Mouse (Mus musculus) hindbrain, embryonic 13.5 days (tissue): Measurements from ENCODE around the gene Jagn1. TPM values are rescaled to one million over a fixed set of nuclear protein-coding genes. Genes with fewer than 3 reads are reported as not detected.
A peak's percentile ranks its signal among the peaks of the same experiment; 100 is the strongest.

Source experiments
- ATAC-seq: fragments of 200-750 bp; cut with Nextera tagmentation; 2 replicates; pipeline ENCODE4 v1.8.0; 2017; ENCODE audit warnings: moderate TSS enrichment; ENCODE audit not compliant: low FRiP score
- H3K27ac ChIP-seq: fragments of 300-500 bp; sonication (generic); 2 replicates; pipeline ENCODE4 v1.5.1; 2015; ENCODE audit warnings: inconsistent platforms, mild to moderate bottlenecking, moderate library complexity
- H3K27me3 ChIP-seq: fragments of 300-500 bp; sonication (generic); 2 replicates; pipeline ENCODE4 v1.6.1; 2015; ENCODE audit warnings: mild to moderate bottlenecking, inconsistent platforms
- H3K36me3 ChIP-seq: fragments of 300-500 bp; sonication (generic); 2 replicates; pipeline ENCODE4 v1.6.1; 2015; ENCODE audit warnings: mild to moderate bottlenecking, inconsistent platforms
- H3K4me1 ChIP-seq: fragments of 300-500 bp; sonication (generic); replicated peaks from 2 replicates; pipeline ENCODE4 v1.6.1; 2015; ENCODE audit warnings: inconsistent platforms
- H3K4me2 ChIP-seq: fragments of 300-500 bp; sonication (generic); 2 replicates; pipeline ENCODE4 v1.6.1; 2015; ENCODE audit warnings: inconsistent platforms, mild to moderate bottlenecking, moderate library complexity
- H3K4me3 ChIP-seq: fragments of 300-500 bp; sonication (generic); 2 replicates; pipeline ENCODE4 v1.5.1; 2015; ENCODE audit warnings: mild to moderate bottlenecking, inconsistent platforms
- H3K9ac ChIP-seq: fragments of 300-500 bp; sonication (generic); 2 replicates; pipeline ENCODE4 v1.6.1; 2015; ENCODE audit warnings: mild to moderate bottlenecking, inconsistent platforms
- H3K9me3 ChIP-seq: fragments of 300-500 bp; sonication (generic); 2 replicates; pipeline ENCODE4 v1.6.1; 2016; ENCODE audit warnings: inconsistent platforms
- WGBS: fragments of 180-500 bp; shearing (Covaris S2); methylation state at CpG from one replicate; pipeline ENCODE4 v1.1.7; 2015; 5-methylcytosine and 5-hydroxymethylcytosine counted together
- polyA plus RNA-seq: library from polyadenylated mRNA; unstranded; fragments of >200 nt; fragmentation: Nextera tagmentation; extraction: Ambion mirVana; gene quantifications from 2 replicates; pipeline ENCODE4 v1.2.1, GENCODE M21; 2015

Jagn1 gene
- polyA plus RNA-seq, 1 experiment from 2014 or later = 92.9 TPM

DNA sequence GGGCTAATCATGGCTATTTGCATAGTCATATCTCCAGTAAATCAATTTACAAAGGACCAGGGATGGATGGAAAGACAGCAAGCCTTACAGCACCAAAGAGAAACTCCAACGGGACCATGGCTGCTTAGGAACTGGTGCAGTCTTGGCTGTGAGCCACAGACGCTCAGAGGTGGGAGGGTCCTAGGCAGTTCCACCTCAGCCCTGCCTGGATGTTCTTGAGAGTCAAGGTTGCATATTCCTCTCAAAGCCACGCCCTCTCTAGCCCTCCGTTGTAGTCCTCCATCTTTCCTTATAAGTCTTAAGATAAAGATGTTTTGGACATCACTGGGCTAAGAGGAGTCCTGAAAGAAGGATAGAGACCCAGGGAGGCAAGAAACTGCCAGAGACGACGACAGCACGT lies 21.7 kb downstream of the Jagn1 start:
- ATAC-seq = no peak
- Histone ChIP-seq H3K27ac (no peak overlapping the region), H3K4me2 (no peak overlapping the region), H3K9me3 (no peaks in the 10 kb centered on the region), H3K9ac (no peak overlapping the region), H3K27me3 (peaks cover 25% of the 10 kb centered on the region), H3K4me3 (no peak overlapping the region), H3K36me3 (no peaks in the 10 kb centered on the region), H3K4me1 (peaks cover 3% of the 10 kb centered on the region)
- 69% methylated on average over 7 of the region's 7 CpGs for WGBS

DNA sequence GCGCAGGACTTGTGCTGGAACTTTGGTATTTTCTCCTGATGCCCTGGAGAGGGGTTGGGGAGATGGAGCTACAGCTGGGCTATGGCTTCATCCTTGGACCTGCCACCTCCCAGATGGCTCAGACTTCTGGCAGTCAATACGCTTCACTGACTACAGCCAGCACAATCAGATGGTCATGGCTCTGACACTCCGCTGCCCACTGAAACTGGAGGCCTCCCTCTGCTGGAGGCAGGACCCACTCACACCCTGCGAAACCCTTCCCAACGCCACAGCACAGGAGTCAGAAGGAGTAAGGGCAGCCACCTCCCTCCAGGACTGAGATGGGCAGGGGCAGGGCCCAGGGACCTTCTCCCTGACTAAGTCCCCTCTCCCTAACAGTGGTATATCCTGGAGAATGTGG lies 23.2 kb downstream of the Jagn1 start:
- Histone ChIP-seq H3K4me1 (peaks cover 13% of the 10 kb centered on the region), H3K9me3 (no peaks in the 10 kb centered on the region), H3K4me2 (no peak overlapping the region), H3K27me3 (peaks cover 40% of the 10 kb centered on the region), H3K9ac (peak overlapping the region; percentile 13; the same call in 1 of the 2 replicates), H3K27ac (no peak overlapping the region), H3K4me3 (no peak overlapping the region), H3K36me3 (no peaks in the 10 kb centered on the region)
- ATAC-seq = no peak
- 54% methylated on average over 5 of the region's 5 CpGs for WGBS

DNA sequence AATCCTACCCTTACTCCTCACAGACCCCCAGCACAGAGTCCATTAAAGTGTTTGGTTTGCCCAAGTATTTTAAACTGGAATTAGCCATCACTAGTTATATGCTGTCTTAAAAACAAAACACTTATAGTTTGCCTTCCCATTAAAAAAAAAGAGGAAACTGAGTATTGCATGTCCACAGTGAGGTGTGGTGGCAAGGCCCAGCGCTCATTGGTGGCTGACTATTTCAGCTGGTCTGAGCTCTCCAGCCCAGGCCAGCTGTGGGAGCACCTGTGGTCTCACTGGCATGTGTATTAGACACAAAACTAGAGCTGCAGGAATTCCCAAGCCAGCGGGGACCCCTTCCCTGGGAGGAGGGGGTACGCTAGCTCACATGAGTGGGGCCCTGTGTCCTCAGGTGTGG lies 26.1 kb downstream of the Jagn1 start:
- Histone ChIP-seq H3K27ac (no peak overlapping the region), H3K4me3 (no peak overlapping the region), H3K9me3 (no peaks in the 10 kb centered on the region), H3K27me3 (peaks cover 51% of the 10 kb centered on the region), H3K36me3 (no peaks in the 10 kb centered on the region), H3K4me1 (peaks cover 21% of the 10 kb centered on the region), H3K4me2 (no peak overlapping the region), H3K9ac (no peak overlapping the region)
- 0 out of 2 replicates have a peak, but pooled peaks have one; percentile 3 for ATAC-seq
- WGBS = 63% methylated on average over 3 of the region's 3 CpGs

DNA sequence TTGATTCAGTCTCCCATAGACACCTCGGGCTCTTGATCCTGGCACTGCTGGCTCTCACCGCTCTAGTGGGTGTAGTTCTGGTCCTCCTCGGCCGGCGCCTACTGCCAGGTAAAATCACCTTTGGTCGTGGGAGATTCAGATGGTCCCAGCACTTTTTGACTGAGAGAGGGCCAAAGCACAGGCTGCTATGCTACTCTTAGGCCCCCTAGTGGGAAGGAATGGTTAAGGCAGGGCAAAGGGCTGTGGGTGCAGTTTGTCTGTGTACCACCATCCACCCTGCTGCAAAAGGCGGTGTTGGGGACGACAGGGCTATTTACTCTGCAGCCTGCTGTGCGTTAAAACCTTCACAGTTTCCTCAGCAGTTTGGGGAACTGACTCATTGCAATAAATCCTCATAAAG lies 26.7 kb downstream of the Jagn1 start:
- peaks cover 51% of the 10 kb centered on the region for H3K27me3 ChIP-seq
- 8% methylated on average over 9 of the region's 9 CpGs for WGBS
- peak overlapping the region; percentile 63; the same call in 1 of the 2 replicates for H3K9ac ChIP-seq
- H3K4me1 ChIP-seq = peaks cover 21% of the 10 kb centered on the region
- peak; percentile 52 for ATAC-seq
- H3K9me3 ChIP-seq = no peaks in the 10 kb centered on the region
- H3K4me3 ChIP-seq = peak overlapping the region; percentile 39
- peak overlapping the region; percentile 65 for H3K4me2 ChIP-seq
- H3K27ac ChIP-seq = no peak overlapping the region
- H3K36me3 ChIP-seq = no peaks in the 10 kb centered on the region

DNA sequence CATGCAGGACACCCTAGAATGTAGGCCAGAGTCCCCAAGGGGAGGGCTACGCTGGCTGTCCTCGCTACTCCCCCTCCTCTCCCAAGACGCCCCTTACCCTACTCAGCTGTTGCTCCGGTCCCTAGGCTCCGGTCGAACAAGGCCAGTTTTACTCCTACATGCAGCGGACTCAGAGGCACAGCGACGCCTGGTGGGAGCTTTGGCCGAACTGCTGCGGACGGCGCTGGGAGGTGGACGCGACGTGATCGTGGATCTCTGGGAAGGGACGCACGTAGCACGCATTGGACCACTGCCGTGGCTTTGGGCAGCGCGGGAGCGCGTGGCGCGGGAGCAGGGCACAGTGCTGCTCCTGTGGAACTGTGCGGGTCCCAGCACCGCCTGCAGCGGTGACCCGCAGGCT lies 27.1 kb downstream of the Jagn1 start:
- H3K9ac ChIP-seq = peak overlapping the region; percentile 63; the same call in 1 of the 2 replicates
- peaks cover 21% of the 10 kb centered on the region for H3K4me1 ChIP-seq
- H3K27ac ChIP-seq = no peak overlapping the region
- H3K4me2 ChIP-seq = peak overlapping the region; percentile 65
- peaks cover 51% of the 10 kb centered on the region for H3K27me3 ChIP-seq
- H3K4me3 ChIP-seq = peak overlapping the region; percentile 39
- ATAC-seq = peak; percentile 69
- no peaks in the 10 kb centered on the region for H3K9me3 ChIP-seq
- no peaks in the 10 kb centered on the region for H3K36me3 ChIP-seq
- WGBS = 1% methylated on average over 30 of the region's 31 CpGs

DNA sequence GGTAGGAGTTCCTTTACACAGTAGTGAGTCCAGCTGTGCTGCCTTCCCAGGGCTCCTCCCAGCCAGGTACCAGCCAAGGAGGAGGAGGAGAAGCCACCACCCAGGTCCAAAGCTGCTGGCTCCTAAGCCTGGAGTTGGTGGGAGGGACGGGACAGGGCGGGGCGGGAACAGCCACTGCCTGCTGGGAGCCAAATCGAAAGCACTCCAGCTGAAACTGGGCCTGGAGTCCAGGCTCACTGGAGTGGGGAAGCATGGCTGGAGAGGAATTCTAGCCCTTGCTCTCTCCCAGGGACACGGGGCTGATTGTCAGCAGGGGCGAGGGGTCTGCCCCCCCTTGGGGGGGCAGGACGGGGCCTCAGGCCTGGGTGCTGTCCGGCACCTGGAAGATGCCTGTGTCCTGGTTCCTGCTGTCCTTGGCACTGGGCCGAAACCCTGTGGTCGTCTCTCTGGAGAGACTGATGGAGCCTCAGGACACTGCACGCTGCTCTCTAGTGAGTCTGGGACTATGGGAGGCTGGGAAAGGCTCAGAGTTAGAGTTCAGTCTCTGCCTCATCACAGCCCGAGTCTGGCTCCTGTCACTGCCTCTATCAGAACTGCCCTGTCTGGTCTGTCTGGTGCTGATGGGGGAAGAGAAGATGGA lies 29.0 kb downstream of the Jagn1 start, which contains the start of gene Il17rc:
Gene Il17rc, plus strand, starts transcription at position 131 of the 640 bp plus-strand sequence.
- no peak within 1 kb of the TSS for H3K27ac ChIP-seq
- no peaks in the 10 kb centered on the region for H3K36me3 ChIP-seq
- peak within 1 kb of the TSS; percentile 43 for H3K9ac ChIP-seq
- H3K4me1 ChIP-seq = peaks cover 21% of the 10 kb centered on the region
- ATAC-seq = no peak
- H3K4me3 ChIP-seq = no peak within 1 kb of the TSS
- H3K27me3 ChIP-seq = peaks cover 53% of the 10 kb centered on the region
- no peaks in the 10 kb centered on the region for H3K9me3 ChIP-seq
- H3K4me2 ChIP-seq = 0 out of 2 replicates have a peak within 1 kb of the TSS, but pooled peaks have one; percentile 19
- WGBS = 24% methylated on average over 12 of the region's 12 CpGs

DNA sequence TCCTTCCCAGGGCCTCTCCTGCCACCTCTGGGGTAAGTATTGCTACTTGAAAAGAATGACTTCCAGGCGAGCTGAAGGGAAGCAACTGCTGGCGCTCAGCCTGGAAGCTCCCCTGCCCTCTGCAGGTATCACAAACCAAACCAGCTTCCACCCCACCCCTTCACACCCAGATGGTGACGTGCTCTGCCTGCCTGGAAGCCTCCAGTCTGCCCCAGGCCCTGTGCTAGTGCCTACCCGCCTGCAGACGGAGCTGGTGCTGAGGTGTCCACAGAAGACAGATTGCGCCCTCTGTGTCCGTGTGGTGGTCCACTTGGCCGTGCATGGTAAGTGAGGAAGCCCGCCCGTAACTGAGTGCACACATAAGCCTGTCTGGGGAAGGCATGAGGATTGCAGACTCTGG lies 29.7 kb downstream of the Jagn1 start:
- H3K4me1 ChIP-seq = peaks cover 21% of the 10 kb centered on the region
- H3K36me3 ChIP-seq = no peaks in the 10 kb centered on the region
- no peak overlapping the region for H3K27ac ChIP-seq
- no peak overlapping the region for H3K4me2 ChIP-seq
- ATAC-seq = no peak
- no peaks in the 10 kb centered on the region for H3K9me3 ChIP-seq
- whole genome bisulfite sequencing = 63% methylated on average over 10 of the region's 10 CpGs
- H3K4me3 ChIP-seq = no peak overlapping the region
- peak overlapping the region; percentile 13; the same call in 1 of the 2 replicates for H3K9ac ChIP-seq
- peaks cover 53% of the 10 kb centered on the region for H3K27me3 ChIP-seq

DNA sequence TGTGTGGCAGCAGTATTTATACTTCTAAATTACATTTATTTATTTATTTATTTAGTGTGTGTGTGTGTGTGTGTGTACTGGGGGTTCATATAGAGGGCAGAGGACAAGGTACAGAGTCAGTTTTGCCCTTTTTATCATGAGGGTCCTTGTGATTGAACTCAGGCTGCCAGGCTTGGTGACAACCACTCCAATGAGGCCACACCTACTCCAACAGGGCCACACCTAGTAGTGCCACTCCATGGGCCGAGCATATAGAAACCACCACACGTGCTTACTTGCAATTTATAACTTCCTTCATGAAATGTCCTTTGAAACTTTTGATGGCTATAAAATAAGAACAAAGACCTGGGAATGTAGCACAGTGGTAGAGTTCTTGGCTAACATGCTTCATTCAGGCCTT lies 30.9 kb downstream of the Jagn1 start:
- ATAC-seq = no peak
- Histone ChIP-seq H3K27me3 (peaks cover 49% of the 10 kb centered on the region), H3K4me1 (peaks cover 21% of the 10 kb centered on the region), H3K4me3 (no peak overlapping the region), H3K4me2 (no peak overlapping the region), H3K9ac (no peak overlapping the region), H3K27ac (no peak overlapping the region), H3K9me3 (no peaks in the 10 kb centered on the region), H3K36me3 (no peaks in the 10 kb centered on the region)
- 82% methylated on average over 2 of the region's 2 CpGs for WGBS

DNA sequence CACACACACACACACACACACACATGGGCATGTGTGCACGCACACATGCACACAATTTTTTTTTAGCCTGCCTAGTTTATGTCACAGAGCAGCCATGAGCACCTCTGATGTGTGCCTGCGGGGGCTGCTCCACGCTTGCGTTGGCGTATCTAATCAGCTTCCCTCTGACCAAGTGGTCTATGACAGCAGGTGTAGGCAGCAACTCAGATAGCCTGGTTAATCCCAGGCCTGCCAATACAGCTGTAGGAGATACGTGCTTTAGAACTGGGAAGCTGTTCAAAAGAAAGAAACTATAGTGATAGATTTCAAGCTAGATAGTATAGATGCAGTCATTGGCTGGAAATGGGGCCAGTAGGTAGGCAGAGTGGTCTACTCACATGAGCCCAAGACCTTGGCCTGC lies 31.3 kb downstream of the Jagn1 start:
- no peaks in the 10 kb centered on the region for H3K9me3 ChIP-seq
- peaks cover 21% of the 10 kb centered on the region for H3K4me1 ChIP-seq
- H3K4me3 ChIP-seq = no peak overlapping the region
- H3K27me3 ChIP-seq = peaks cover 44% of the 10 kb centered on the region
- no peak for ATAC-seq
- WGBS = 91% methylated on average over 6 of the region's 6 CpGs
- H3K27ac ChIP-seq = no peak overlapping the region
- H3K36me3 ChIP-seq = no peaks in the 10 kb centered on the region
- H3K9ac ChIP-seq = no peak overlapping the region
- no peak overlapping the region for H3K4me2 ChIP-seq

DNA sequence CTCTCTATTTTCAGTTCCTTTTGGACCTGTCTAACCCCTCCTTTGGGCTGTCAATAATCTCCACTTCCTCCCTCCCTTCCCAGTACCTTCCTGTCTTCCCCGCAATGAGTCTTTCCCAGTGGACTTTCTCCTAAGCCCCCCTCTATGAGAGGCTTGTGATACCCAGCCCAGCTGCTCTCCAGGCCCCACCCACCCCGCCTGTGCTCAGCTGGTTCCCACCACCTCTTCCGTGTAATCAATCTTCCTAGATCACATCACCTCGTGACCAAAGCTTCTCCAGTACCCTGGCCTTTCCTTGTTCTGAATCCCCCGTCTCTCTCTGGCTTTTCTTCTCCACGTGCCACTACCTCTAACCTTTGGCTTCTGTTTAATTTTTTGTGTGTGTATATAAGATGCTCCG lies 35.0 kb downstream of the Jagn1 start:
- no peak overlapping the region for H3K4me2 ChIP-seq
- no peak overlapping the region for H3K4me3 ChIP-seq
- H3K27ac ChIP-seq = no peak overlapping the region
- 31% methylated on average over 7 of the region's 7 CpGs for WGBS
- no peak for ATAC-seq
- H3K27me3 ChIP-seq = peaks cover 16% of the 10 kb centered on the region
- no peaks in the 10 kb centered on the region for H3K36me3 ChIP-seq
- H3K4me1 ChIP-seq = peaks cover 8% of the 10 kb centered on the region
- H3K9ac ChIP-seq = no peak overlapping the region
- H3K9me3 ChIP-seq = no peaks in the 10 kb centered on the region

DNA sequence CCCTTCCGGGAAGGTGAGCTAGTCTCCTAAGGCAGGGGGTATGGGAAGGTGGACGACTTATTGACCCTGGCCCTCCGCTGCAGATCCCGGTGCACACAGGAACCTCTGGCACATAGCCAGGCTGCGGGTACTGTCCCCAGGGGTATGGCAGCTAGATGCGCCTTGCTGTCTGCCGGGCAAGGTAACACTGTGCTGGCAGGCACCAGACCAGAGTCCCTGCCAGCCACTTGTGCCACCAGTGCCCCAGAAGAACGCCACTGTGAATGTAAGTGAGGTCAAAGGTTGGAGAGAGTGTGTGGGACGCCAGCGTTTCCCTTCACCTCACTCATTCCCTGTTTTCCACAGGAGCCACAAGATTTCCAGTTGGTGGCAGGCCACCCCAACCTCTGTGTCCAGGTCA lies 36.5 kb downstream of the Jagn1 start:
- peaks cover 17% of the 10 kb centered on the region for H3K4me1 ChIP-seq
- 81% methylated on average over 10 of the region's 10 CpGs for WGBS
- ATAC-seq = no peak
- no peak overlapping the region for H3K9ac ChIP-seq
- no peaks in the 10 kb centered on the region for H3K9me3 ChIP-seq
- peaks cover 13% of the 10 kb centered on the region for H3K27me3 ChIP-seq
- H3K36me3 ChIP-seq = no peaks in the 10 kb centered on the region
- no peak overlapping the region for H3K4me3 ChIP-seq
- H3K27ac ChIP-seq = no peak overlapping the region
- no peak overlapping the region for H3K4me2 ChIP-seq

DNA sequence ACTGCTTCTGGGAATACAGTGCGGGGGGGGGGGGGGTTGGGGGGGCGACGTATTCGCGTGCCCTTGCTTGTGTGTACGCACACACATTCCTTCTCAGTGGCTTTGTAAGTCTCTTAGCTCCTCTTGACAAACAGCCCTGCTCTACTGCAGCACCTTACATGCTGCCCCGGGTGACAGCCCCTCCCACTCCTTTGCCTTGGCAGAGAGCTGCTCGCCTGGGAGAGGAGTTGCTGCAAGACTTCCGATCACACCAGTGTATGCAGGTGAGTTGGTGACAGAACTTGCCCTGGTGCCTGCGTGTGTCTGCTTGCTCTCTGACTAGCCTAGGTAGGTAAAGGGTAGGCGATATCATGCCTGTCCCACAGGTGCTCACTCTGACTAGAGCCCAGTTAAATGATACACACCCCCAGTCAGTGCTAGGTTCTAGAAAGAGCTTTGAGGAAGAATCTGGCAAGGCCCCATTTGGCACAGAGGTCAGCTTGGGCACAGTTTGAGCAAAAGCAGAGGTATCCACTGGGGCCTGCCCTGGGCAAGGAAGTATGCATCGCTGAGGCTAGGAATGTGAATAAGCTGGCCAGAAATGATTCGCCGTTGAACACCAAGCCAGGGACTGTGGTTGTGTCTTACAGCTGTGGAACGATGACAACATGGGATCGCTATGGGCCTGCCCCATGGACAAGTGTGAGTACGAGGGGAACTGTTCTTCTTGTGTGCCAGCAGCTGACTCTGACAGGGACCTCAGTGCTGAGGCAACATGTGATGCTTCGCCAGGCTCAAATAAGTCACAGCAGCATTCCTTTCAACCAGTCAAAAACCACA lies 38.4 kb downstream of the Jagn1 start:
- Histone ChIP-seq H3K27ac (no peak overlapping the region), H3K36me3 (no peaks in the 10 kb centered on the region), H3K4me1 (peaks cover 36% of the 10 kb centered on the region), H3K4me3 (no peak overlapping the region), H3K9me3 (no peaks in the 10 kb centered on the region), H3K4me2 (no peak overlapping the region), H3K27me3 (peaks cover 11% of the 10 kb centered on the region), H3K9ac (no peak overlapping the region)
- 70% methylated on average over 18 of the region's 18 CpGs for WGBS
- no peak for ATAC-seq
